Mouse (Mus musculus) spleen, postnatal 14 days (tissue): Measurements from ENCODE around the gene Cmklr1.

ENCODE experiments used
- DNase-seq, 2 experiments: peaks; one replicate each; pipeline ENCODE4 v3.0.0; 2021 to 2022; ENCODE audit warnings: low spot score in 2 of 2

Cmklr1 gene

DNA sequence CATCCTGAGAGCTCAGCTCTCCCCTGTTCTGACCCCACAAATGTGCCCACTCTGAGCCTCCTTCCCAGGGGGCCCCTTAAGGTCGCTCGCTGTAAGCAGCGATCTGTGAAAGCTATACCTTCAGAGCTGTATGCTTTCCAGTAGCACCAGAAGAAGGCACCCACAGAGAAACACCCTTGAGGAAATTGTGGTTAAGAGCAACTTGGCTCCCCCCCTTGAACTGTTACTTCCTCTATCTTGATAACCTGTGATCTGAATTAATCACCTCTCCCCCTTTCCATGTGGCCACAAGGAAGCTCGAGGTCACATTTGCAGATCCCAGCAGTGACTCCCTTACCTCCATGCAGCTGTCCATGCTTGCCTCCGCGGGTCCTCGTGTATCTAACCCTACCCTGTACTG lies 29.2 kb downstream of the Cmklr1 start:
- DNase-seq = no peak

DNA sequence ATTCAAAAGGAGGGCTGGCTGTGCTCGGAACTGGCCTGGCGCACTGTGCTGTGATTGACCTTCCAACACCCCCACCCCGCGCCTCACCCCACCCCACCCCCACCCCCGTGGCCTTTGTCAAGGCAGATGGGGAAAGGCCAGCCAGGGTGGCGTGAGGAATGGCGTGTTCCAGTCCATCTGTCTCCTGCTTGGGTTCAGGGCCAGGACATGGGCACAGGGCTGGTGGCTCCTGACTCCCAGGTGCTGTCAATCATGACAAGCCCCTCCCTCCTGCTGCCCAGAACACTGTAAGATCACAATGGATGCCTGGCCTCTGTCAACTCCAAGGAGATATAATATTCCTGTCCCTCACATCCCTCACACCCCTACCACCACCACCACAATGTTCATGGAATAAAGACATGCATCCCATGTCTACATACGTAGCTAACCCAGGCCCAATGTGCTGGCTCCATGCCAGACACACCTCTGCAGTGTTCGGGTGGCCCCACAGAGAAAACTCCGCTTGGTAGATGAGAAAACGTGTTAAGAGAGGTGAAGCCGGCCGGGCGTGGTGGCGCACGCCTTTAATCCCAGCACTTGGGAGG lies 30.0 kb downstream of the Cmklr1 start:
- DNase-seq = no peak

DNA sequence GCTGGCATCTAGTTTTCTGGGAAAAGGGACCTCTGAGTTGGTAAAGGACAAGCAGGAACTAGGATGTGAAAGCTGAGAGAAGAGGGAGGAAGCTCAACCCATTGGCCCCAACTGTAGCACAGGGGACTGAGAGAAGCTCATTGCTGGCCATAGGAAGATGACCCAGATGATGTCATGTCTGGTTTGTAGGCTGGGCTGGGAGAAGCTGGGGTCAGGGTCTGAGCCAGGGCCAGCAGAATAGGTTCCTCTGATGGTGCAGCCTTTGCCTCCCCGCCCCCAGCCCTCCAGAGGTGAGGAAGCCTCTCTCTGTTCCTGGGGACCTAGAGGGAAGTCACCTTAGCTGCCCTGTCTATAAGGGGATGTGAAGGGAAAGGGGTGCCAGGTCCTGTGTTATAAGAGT lies 31.1 kb downstream of the Cmklr1 start:
- no peak for DNase-seq

DNA sequence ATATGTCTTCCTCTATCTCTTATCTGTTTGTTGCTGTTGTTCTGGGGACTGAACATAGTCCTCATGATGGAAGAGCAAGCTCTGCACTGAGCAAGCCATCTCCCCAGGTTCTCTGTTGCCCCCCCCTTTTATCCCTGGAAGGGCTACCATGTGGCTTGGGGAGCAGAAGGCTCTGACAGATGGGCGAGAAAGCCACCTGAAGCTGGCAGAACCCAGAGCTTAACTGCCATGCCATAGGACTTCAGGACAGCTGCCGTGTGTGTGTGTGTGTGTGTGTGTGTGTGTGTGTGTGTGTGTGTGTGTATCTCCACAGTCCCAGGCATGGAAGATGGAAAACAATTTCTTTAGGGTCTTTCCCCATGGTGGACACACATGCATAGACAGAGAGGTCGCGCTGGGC lies 31.5 kb downstream of the Cmklr1 start:
- DNase-seq = no peak

DNA sequence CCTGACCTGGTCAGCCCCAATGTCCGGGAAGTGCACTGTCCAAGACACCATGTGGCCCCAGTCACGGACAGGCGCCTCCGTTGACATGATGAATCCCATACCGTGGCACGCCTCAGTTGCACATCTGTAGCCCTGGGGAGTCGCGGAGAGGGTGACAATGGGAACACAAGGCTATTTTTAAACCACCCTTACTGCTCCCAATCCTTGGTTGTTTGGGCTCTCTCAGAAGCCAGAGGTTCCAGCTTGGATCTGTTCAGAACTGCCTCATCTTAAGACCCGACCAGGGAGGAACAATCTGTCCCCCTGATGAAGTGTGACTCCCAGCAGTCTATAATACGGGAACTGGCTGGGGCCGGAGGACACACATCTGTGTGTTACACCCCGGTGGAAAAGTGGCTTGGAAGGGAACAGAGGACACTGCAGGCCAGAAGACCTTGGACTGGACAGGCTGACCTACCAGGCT lies 38.4 kb downstream of the Cmklr1 start:
- DNase-seq = no peak

DNA sequence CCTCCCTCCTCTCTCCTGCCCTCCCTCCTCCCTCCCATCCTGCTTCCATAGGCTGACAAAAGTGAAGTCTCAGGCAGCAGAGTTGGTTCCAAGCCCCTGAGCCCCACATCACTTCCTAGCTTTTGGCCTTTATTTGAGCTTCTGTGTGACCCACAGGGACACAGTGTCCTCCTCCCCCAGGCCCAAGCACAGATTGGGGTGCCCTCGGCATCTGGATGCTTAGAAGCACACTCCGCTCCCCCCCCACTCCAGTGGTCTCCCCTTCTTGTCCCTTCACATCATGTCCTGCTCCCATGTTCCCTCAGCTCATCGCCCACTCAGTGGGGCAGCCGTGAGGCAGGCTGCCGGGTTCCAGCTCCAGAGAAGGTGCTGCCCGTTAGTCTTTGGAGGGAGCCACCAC lies 39.1 kb downstream of the Cmklr1 start:
- DNase-seq = no peak

DNA sequence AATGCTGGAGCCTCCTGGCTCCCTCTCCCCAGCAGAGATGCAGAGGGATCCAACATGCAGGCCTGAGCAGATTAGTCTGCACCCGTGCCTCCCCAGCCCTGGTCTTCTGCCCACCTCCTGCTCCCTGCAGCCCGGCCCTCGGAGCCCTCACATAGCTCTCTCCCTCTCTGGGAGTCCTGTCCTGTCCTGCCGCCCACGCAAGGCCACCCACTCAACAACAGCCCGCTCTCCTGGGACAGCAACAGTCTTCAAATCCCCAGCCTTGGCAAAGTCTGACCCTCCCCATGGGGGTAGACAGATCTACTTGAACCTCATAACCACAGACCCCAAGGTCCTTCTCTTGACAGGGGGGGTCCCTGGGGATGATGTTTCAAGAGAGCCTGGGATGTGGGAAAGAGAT lies 39.7 kb downstream of the Cmklr1 start:
- no peak for DNase-seq

DNA sequence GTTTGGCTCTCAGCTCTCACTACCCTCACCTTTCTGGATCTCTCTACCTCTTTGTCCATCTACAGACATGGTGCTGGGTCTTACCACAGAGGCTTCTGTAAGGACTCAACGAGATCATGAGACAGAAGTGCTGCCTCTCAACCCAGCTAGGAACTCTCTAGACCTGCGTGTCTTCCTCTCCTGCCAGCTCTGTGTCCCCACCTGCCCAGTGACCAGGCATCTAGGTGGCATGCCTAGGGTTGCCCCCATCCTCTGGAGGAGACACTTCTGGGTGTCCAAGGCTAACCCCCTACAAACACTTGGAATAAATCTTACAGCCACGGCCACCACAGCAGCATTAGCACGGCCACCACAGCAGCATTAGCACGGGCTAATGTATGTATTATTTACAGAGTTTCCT lies 40.3 kb downstream of the Cmklr1 start:
- DNase-seq = no peak

DNA sequence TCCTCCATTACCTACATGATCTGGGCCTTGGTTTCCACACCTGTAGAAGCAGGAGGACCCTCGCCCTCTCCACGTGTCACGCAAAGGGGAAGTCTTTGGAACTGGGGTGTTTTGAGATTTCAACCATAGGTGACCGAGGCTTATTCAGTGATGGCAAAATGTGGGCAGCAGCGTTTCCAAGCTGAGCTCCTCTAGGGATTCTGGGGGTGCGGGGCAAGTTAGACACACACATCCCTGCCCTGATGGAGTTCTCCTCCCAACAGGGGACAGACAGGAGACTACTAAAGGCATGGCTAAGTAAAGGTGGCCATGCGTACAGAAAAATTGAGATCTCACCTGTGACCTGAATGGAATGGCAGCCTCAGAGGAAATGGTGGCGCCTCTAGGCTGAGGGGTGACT lies 41.7 kb downstream of the Cmklr1 start:
- DNase-seq = no peak

DNA sequence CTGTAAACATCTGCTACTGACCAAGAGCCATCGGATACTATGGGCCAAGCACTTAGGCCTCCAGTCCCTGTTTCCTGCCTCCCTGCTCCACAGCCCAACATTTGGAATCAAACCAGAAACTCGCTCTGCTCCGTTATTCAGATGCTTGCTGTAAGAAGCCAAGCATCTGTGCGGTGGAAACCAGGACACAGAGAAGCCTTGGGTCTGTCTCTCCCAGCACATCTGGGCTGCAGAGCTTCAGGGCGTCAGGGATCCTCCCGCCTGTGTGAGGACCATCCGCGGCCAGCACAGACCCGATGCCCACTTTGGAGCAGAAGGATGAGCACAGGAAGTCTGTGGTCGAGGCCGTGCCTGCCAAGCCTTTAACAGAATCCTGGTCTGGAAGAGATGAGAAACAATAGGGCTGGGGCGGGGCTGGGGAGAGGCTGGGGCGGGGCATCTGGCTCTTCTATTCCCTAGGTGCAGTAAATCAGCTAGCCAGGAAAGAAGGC lies 42.2 kb downstream of the Cmklr1 start:
- no peak for DNase-seq

DNA sequence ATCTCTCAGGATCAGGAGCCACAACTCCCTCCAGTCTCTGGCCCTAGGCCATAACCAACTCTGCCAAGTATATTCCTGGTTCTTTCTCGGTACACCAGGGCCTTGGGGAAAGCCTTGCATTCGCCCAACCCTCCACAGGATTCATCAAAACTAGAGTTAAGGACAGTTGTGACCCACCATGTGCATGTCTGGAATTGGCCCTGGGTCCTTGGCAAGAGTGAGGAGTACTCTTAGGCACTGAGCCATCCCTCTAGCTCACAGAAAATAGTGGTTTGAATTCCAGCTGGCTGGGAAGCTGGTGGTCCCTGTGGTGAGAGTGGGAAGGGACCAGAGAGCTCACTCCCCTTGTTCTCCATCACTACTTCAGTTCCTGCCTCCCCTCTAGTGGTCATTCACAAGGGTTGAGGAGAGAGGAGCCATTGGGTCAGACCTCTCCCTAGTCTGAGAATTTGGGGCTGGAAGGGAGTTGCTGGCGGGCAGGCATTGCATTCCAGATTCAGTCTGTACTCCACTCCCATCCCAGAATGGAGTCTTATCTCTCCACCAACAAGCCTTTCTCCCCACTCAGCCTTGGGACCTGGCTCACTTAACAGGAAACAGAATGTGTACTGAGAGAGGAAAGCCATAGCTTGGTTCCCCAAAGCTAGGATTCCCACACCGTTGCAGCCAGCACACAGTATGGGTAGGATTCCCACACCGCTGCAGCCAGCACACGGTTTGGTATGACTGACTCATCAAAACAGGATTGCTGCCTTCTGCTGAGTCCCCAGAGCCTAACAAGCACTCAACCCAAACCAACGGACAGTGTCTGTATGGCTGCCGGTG lies 43.1 kb downstream of the Cmklr1 start:
- DNase-seq = no peak

DNA sequence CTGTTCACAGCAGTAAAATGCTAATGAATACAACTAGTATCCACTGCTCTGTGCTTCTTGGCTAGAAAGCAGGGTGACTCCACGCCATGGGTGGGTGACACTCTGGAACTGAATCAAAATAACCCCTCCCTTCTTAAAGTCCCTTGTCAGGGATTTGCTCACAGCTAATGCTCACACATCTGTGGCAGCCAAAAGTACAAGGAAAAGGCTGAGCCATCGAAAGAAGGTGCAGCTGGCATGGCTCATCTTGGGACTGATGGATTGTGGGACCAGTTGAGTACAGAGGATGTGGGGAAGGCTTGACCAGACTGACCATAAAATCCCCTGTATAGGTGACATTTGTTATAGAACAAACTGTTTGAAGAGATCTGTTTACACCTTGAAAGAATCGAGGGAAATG lies 44.1 kb downstream of the Cmklr1 start:
- no peak for DNase-seq

DNA sequence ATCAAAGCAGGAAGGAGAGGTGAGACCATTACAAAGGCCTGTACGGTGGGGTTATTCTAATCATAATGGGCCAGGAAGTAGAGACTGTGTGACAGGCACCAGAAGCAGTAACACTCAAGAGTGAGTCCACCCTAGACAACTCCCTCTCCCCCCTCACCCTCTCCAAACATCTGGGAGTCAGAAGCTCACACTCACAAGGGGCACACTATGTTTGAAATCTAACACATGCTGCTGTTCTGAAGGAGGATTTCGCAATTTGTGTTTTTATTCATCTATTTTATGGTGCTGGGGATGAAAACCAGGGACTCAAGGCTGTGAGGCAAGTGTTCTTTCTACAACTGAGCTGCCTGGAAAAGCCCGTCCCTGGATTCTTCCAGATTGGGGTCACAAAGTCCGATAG lies 45.5 kb downstream of the Cmklr1 start:
- DNase-seq = no peak

DNA sequence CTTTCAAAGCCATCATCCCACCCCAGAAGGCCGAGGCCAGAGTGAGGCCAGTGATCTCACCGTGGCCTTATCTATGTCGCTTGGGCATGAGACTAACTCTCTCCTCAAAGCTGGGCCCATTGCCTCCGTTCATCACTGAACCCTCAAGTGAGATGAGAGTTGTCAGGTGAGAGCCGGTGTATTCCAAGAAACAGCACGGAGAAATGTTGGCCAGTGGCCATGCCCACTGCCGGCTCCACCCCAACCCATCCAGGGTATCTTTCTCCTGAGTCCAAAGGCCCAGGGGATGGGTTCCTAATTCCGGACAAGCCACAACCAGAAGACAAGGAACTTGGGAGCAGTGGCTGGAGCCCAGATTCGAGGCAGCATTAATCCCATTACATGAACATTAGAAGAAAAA lies 46.8 kb downstream of the Cmklr1 start:
- DNase-seq = no peak

DNA sequence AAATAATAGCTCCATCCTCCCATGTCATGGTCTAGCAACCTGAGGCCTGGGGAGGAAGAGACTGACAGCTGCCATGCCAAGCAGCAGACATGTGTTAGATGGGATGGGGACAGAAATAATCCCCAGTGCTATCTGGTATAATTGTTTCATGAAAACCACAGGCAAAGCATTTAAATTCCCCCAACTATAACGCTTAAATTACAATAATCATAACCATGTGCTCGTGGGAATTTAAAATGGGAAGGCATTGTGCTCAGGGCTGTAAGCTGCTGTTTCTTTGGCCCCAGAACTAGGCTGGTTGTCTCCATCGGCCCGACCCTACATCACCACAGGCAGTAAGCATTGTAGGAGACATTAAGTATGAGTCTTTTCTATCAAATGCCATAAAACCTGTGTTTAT lies 49.4 kb downstream of the Cmklr1 start:
- DNase-seq = no peak

DNA sequence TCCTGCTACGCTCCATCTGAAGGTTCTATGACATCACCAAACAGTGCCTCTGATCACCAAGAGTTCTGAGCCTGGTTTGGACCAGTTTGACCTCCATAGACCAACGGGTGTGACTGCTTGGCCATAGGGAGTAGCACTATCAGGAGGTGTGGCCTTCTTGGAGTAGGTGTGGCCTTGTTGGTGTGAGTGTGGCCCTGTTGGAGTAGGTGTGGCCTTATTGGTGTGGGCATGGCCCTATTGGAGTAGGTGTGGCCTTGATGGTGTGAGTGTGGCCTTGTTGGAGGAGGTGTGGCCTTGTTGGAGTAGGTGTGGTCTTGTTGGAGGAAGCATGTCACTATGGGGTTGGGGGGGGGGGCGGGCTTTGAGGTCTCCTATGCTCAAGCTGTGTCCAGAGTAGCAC lies 50.0 kb downstream of the Cmklr1 start:
- no peak for DNase-seq

DNA sequence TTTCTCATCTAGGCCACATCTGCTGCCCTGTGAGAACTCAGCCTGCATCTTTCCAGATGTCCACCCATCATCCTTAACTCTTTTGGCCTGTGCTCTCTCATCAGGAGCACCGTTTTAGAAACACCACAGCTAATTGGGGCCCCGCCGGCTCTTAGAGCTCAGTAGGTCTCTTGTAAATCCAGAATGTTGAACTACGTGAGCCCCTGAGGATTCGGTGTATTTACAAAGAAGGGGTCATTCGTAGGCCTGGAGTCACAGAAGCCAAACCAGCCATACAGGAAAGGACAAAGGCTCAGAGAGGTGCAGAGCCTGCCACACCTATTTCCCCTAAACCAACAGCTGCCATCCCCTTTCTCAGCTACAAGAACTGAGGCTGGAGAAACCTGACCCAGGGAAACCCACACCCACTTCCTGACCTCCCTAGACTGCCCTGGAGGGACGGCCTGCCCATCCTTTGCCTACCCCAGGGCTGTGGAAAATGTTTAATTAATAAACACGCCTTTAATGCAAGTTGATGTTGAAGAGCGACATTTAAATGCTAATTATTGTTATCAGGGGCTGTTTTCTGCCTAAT lies 53.4 kb downstream of the Cmklr1 start:
- DNase-seq = no peak

DNA sequence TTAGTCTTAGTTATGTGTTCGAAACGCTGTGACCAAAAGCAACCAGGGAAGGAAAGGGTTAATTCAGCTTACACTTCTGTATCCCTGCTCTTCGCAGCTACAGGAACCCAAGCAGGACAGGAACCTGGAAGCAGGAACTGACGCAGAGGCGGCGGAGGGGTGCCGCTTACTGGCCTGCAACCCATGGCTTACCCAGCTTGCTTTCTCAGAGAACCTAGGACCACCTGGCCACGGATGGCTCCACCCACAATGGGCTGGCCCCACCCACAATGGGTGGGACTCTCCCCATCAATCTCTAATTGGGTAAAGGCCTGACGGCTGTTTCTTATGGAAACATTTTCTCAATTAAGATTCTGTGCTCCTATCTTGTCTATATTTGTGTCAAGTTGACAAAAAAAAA lies 54.0 kb downstream of the Cmklr1 start:
- DNase-seq = no peak

DNA sequence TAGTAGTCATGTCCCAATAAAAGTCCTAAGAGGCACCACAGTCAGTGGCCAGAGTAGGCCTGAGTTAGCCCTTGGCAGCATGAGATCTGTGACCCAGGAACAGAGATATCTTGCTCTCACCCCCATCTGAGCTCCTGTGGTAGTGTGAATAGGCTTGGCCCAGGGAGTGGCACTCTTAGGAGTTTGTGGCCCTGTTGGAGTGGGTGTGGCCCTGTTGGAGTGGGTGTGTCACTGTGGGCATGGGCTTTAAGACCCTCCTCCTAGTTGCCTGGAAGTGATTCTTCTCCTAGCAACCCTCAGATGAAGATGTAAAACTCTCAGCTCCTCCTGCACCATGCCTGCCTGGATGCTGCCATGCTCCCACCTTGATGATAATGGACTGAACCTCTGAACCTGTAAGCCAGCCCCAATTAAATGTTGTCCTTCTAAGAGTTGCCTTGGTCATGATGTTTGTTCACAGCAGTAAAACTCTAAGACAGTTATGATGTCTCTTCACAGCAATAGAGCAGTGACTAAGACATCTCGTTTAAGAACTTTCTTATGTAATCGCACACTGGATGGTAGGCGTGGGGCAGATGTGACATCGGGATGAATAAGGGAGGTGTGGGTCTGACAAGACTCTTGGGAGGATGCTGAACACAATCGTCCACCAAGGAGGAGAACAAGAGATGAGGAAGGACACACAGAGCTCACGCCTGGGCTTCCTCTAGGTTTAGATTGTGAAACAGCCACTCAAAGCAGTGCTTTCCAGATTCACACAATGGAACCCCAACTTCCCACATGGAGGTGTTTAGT lies 56.1 kb downstream of the Cmklr1 start:
- DNase-seq = no peak

DNA sequence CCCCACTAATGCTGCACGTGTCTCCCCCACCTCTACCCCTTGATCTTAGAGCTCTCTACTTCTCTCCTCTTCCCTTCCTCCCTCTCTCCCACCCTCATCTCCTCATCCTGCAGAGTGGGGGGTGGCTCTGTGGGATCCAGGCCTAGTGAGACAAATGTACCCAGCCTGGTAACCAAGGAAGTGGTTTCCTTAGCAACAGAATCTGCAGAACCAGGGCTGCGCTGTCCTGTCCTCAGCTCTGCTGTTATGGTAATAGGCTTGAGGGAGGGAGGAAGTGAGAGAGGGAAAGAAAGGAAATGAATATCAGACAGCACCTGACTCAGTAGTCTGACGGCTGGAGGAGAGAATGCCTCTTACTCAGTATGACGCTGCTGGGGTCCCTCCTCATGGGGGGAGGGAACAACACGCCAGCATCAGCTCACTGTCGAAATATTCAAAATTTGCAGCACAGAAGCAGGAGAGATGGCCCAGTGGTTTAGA lies 58.4 kb downstream of the Cmklr1 start:
- DNase-seq = no peak

DNA sequence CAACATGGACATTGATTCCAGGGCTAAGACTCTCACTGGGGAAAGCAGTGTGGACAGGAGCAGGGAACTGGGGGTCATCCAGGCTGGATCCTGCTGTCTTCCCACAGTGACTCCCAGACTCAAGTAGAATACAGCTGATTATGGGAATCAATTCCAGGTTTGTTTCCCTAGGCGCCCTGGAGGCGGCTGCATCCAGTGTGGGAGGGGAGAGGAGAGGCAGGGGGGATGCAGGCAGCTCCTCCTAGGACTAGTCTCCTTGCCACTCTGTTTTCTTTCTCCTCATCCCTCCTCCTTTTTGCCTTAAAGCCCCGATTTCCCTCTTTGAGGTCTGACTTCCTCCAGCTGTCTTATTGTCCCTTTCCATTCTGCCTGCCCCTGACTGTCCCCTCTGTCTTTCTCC lies 59.1 kb downstream of the Cmklr1 start:
- DNase-seq = no peak

DNA sequence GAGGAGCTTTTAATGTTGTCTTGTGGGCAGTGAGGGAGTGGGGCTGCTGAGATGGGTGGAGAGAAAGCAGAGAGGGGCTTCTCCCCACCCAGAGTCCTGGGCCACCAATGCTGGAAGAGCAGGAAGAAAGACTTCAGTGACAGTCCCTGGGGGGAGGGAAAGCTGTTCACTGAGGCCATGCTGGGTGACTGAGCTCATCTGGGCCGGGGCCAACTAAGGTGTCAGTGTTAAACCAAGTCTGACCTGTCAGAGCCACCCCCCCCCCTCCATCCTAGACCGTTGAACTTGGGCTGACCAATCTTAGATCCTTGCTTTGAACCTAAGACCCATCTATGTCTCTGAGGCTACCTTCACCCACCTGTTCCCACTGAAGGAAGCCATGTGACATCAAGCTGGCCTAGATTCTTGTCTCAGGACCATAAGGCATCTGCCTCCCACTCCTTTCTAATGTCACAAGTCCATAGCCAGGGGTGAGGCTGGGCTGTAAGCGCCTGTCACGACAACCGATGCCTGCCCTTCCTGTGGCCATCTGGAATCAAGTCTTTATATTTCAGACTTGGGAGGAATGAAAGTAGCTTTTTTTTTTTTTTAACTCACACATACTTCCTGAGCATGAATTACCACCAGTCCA lies 60.1 kb downstream of the Cmklr1 start:
- no peak for DNase-seq
